ENCODE assay signal across 8 mouse cellular contexts in genomic region chrX:159708076-159708830, GRCm38 (mm10).
A peak's percentile ranks its signal among the peaks of the same experiment; 100 is the strongest.
DNase-seq lines count a peak whose midpoint lies in the region; ATAC-seq lines count a peak whose summit lies in the region.
"Had no signal": no experiment of that assay in that cellular context is flagged by ENCODE, and none has a peak within 500 bp of the region (broad histone marks: within the 10 kb centered on the region; RNA-seq: fewer than 3 reads in every experiment).

No protein-coding gene starts in this region.

- H3K36me3 ChIP-seq in embryonic facial prominence, embryonic 14.5 days (ENCODE audit: control insufficient read depth, insufficient read depth, low read length): no peaks in the 10 kb centered on the region

- H3K4me3 ChIP-seq in embryonic facial prominence, embryonic 14.5 days (ENCODE audit: low read depth, low read length): no peak overlapping the region
- H3K4me3 ChIP-seq: erythroblast, embryonic 14.5 days had no signal

- 32% methylated on average over 8 of the region's 8 CpGs for WGBS in embryonic facial prominence, embryonic 14.5 days

- H3K27me3 ChIP-seq in embryonic facial prominence, embryonic 14.5 days (replicated peaks; ENCODE audit: control insufficient read depth, insufficient read depth, low read length): peaks cover 17% of the 10 kb centered on the region; the same call in 1 of the 2 replicates

- H3K4me2 ChIP-seq in embryonic facial prominence, embryonic 14.5 days (ENCODE audit: low read depth, low read length): peak overlapping the region; percentile 14

- peak; percentile 60; the same call in 1 of the 2 replicates for ATAC-seq in embryonic facial prominence, embryonic 14.5 days (ENCODE audit: low read depth)
- no peak for ATAC-seq in monocyte, adult 5-6 weeks (replicated peaks; ENCODE audit: insufficient number of reproducible peaks, low FRiP score, low TSS enrichment, poor library complexity, severe bottlenecking)

- no peaks in the 10 kb centered on the region for H3K9me3 ChIP-seq in embryonic facial prominence, embryonic 14.5 days (ENCODE audit: control insufficient read depth, low read length)

- peak overlapping the region; percentile 58 for H3K27ac ChIP-seq in embryonic facial prominence, embryonic 14.5 days (replicated peaks; ENCODE audit: low read depth, low read length)

- H3K4me1 ChIP-seq in embryonic facial prominence, embryonic 14.5 days (ENCODE audit: control insufficient read depth, insufficient read depth, low read length): peaks cover 8% of the 10 kb centered on the region; the same call in 1 of the 2 replicates

- peak; percentile 42 to 46 for DNase-seq in spleen, postnatal 36 days (ENCODE audit: low spot score in 2 of 2)
- DNase-seq in spleen, postnatal 14 days (ENCODE audit: low spot score in 2 of 2): no peak
- peak; percentile 58 for DNase-seq in embryonic facial prominence, embryonic 14.5 days (ENCODE audit: low spot score)
- DNase-seq in lung, postnatal 25 days (ENCODE audit: low spot score): peak; percentile 8
- DNase-seq in thymus, postnatal 25 days: peak; percentile 59
- no peak for DNase-seq in layer of hippocampus, postnatal 14 days (ENCODE audit: low spot score in 2 of 2)

- H3K9ac ChIP-seq in embryonic facial prominence, embryonic 14.5 days (ENCODE audit: low read depth, low read length): no peak overlapping the region

Comparison
In these comparisons a context has a peak if more than half of its experiments do, and no peak if none do; other contexts are left out.
1. DNase-seq: peak in spleen, postnatal 36 days (2 of 2), embryonic facial prominence, embryonic 14.5 days (single experiment), lung, postnatal 25 days (single experiment) and thymus, postnatal 25 days (single experiment); none in spleen, postnatal 14 days (0 of 2) and layer of hippocampus, postnatal 14 days (0 of 2).